Mouse (Mus musculus) left cerebral cortex, postnatal 36 days (tissue): ENCODE data around the gene Rab11fip3. TPM values are rescaled to one million over a fixed set of nuclear protein-coding genes. Genes with fewer than 3 reads are reported as not detected.
A peak's percentile ranks its signal among the peaks of the same experiment; 100 is the strongest.
"Not testable (repeated sequence)": the region's sequence is repeated elsewhere in the genome, so short reads cannot be mapped to it uniquely, and the experiment has no call there.

ENCODE experiments used
- DNase-seq, 2 experiments: peaks; one replicate each; pipeline ENCODE4 v3.0.0; 2021 to 2022; ENCODE audit warnings: low spot score in 2 of 2, mixed read lengths in 1 of 2
- intact Hi-C: fragments of 180-260 bp; cut with DNase I; formaldehyde crosslinking; loops from one replicate; pipeline ENCODE4 v1.15.1; 2025
- total RNA-seq, 2 experiments: library from RNA; stranded (reverse); gene quantifications; 2 replicates each; pipeline ENCODE4 v1.2.3; 2021

The Rab11fip3 gene
- total RNA-seq, 2 experiments from 2014 or later: 98.8 to 117 TPM

- intact Hi-C loops: no loop called here
- no peak for DNase-seq
Measured at GRCm38 (mm10) chr17:26045285-26045684, 24.1 kb downstream of the Rab11fip3 start.

- peak; percentile 61 to 63 for DNase-seq
- intact Hi-C loops: no loop called here
Measured at GRCm38 (mm10) chr17:26043249-26043636, 26.1 kb downstream of the Rab11fip3 start.

DNA sequence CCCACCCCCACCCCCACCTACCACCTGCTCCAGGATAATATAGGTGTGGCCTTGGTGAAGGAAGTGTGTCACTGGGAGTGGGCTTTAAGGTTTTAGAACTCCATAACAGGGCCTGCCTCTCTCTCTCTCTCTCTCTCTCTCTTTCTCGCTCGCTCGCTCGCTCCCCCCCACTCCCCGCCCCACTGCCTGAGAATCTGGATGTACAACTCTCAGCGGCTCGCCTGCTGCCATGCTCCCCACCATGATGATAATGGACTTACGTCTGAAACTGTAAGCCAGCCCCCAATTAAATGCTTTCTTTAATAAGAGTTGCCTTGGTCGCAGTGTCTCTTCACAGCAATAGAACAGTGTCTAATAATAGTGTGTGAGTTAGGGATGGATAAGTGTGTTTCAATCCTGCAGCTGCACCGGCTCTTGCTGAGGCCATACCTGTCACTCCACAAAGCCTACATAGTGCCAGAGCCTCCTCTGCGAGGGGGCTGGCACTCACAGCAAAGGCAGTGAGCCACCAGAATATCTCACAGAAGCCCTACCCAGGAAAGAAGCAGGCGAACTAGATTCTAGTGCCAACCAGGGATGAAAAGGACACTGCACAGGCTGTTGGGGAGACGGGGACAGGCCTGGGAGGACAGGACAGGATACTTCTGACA is 26.6 kb downstream of the Rab11fip3 start:
- intact Hi-C loops: no loop called here
- DNase-seq: peak; percentile 38 to 43

- intact Hi-C loops: loop anchor here (1.0 kb wide), 1 partner anchor 49 kb away; the partner anchor contains the start of gene Decr2
- DNase-seq: peak in 1 of 2 experiments; percentile 30
Measured at GRCm38 (mm10) chr17:26041111-26041802, 28.1 kb downstream of the Rab11fip3 start.

- intact Hi-C loops: loop anchor here (1.0 kb wide), 1 partner anchor 50 kb away; the partner anchor contains the start of gene Decr2
- not testable (repeated sequence) for DNase-seq
Measured at GRCm38 (mm10) chr17:26040711-26041110, 28.6 kb downstream of the Rab11fip3 start.

- intact Hi-C loops: no loop called here
- peak in 1 of 2 experiments; percentile 21 for DNase-seq
Measured at GRCm38 (mm10) chr17:26032037-26032436, 37.3 kb downstream of the Rab11fip3 start.

- peak in 1 of 2 experiments; percentile 34 for DNase-seq
- intact Hi-C loops: no loop called here
Measured at GRCm38 (mm10) chr17:26031583-26031982, 37.8 kb downstream of the Rab11fip3 start.

GRCm38 (mm10) chr17:26028261-26028660 is 41.1 kb downstream of the Rab11fip3 start:
- DNase-seq: no peak
- intact Hi-C loops: no loop called here

DNA sequence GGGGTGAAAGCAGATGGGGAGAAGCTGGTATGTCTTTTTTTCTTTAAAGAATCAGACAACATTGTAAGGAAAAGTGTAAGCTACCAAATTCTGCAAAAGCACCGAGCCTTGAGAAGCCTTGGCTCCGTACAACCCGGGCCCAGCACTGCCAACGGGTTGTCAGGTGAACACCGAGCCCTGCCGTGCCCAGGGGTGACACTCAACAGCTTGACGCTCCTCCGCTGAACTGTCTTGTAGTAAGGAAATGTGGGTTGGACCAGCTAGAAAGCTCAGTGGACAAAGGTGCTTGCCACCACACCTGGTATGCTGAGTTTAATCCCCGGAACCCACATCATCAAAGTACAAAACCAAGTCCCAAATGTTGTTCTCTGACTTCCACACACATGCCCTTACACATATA is 44.7 kb downstream of the Rab11fip3 start:
- no peak for DNase-seq
- intact Hi-C loops: no loop called here

DNA sequence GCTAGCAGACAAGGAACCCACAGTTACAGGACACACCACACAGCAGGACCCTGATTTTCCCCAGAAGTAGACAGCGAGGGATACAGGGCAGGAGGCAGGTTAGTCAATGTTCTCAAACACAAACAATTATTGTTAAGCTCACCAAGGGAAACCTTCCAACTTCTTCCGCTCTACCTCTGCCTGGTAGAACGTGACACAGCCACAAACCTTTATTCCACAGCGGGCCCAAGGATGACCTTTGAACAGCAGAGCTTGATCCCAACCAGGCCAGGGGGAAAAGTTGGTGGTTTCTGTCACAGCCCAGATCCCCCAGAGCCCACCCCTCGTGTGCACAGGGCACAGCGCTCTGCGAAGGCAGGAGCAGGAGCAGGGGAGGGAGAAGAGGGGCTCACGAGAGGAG is 45.4 kb downstream of the Rab11fip3 start:
- no peak for DNase-seq
- intact Hi-C loops: no loop called here

DNA sequence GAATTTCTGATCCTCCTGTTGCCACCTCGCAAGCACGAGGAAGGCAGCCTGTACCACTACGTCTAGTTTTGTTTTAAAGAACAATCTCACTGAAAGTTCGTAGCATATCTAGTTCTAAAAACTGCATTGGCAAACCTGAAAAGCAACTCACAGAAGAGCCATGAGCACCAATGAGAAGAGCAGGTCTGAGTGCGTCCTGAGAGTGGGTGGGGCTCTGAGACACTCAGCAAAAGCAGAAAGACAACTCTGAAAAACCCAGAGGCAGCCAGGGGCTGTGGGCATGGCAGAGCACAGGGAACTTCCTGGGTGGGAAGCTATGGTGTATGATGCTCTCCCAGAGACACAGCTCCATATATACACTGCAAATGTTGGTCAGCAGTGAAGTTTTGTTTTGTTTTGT is 46.2 kb downstream of the Rab11fip3 start:
- no peak for DNase-seq
- intact Hi-C loops: no loop called here

DNA sequence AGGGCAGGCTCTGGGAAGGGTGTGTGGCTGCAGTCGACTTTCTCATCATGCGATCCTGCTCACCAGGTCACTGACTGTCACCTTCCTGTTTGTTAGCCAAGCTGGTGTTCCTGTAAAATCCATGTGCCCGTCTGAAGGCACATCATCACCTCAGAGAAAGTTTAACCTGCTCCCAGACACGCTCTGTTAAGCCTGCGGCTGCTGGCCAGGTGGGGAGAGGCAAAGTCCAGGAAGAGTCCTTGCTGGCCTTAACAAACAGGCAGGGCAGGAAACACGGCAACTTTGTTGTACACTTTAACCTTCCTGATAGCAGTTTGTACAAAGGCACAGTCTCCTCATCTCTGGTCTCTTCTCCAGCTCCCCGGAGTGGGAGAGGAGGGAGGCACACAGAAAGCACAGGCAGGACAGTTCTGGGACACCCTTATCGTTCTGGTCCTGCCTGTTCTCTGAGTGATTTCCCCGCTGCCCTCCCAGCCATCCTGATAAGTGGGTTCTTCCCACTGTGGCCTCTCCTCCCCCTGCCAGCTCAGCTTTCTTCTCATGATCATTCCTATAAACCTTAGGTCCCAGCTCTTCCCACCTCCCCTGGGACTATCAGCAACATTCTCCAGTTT is 47.5 kb downstream of the Rab11fip3 start:
- DNase-seq: no peak
- intact Hi-C loops: no loop called here

DNA sequence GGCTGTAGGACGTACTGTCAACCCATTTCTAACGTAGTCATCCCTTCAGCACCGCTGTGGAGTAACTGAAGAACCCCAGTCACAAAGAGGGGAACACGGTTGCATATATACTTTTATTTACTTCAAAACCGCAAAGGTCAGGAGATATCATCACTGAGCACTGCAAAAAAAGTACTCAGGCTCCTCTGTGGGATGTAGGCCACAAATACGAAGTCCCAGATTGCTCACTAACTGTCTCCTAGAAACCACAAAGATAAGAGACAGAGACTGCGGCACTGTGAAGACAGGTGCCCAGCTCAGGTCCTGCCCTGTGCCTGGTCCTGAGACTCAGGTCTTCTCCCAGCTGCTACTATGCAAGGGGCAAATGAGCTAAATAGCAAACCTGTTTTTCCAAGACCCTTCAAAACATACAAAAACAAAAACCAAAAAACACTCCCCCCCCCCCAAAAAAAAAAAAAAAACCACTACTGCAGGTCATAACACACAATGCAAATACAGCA is 48.5 kb downstream of the Rab11fip3 start:
- DNase-seq: no peak
- intact Hi-C loops: no loop called here

DNA sequence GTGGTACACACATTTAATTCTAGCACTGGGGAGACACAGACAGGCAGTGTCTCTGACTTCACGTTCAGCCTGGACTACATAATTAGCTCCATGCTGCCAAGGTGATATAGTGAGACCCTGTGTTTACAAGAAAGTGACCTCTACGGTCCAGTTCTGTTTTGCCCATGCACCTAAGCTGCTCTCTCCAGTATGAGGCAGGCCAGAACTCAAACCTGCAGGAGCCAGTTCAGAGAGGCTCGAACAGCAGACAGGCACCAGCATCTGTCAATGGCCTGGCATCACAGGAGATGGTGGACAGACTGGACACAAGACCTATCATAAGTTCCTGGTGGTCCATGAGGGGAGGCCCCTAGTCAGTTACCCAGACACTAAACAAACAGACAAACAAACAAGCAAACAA is 51.0 kb downstream of the Rab11fip3 start:
- DNase-seq: no peak
- intact Hi-C loops: no loop called here

DNA sequence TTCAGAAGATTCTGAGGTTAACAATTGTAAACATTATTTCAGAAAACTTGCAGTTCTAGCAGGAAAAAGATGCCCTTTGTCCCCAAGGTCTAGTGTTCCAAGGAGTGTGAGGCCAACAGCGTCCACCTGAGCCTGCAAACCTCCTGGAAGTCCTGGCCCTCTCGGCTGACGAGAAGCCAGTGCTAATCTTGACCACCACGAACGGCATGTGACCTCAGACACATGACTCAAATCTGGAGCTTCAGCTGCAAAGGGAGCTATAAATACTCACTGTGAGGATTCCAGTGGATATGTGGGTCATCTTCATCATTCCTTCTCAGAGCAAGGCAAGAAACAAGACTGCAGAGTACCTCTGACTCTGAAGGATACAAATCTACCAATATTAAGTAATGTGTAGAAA is 51.4 kb downstream of the Rab11fip3 start:
- intact Hi-C loops: no loop called here
- DNase-seq: no peak

DNA sequence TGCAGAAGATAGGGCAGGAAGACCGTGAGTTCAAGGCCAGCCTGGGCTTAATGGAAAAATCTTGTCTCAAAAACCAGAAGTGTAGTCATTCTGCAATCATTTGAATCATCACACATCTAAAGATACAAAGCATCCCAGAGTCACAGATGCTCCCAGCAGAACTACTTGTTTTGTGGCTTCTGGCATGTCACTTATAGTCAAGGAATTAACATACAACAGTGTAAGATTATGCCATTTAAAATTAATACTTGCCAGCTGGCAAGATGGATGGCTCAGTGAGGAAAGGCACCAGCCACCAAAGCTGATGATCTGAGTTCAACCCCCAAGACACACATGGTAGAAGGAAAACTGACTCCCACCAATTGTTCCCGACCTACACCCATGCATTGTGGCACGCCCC is 52.3 kb downstream of the Rab11fip3 start:
- no peak for DNase-seq
- intact Hi-C loops: no loop called here

DNA sequence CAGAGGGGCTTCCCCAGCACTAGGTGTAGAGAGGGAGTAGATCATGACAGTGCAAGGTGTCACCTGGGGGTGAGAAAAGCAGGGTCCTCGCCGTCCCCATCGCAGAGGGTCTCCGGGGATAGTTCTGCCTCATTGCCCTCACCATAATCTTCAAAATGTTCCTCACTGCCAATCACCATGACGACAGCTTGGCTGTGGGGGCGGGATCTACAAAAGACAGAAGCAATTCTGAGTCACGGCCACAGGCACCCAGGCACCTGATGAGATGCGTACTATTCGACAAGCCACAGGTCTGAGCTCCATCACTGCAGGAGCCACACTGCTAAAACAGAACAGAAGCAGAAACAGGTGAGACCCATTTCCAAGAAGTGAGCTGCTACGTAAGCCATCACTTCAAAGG is 55.6 kb downstream of the Rab11fip3 start:
- intact Hi-C loops: loop anchor here (2.0 kb wide), 1 partner anchor 77 kb away; the partner anchor contains the start of gene Decr2

GRCm38 (mm10) chr17:26011841-26012460 is 57.4 kb downstream of the Rab11fip3 start:
- intact Hi-C loops: loop anchor here (2.0 kb wide), 1 partner anchor 79 kb away; the partner anchor contains the start of gene Decr2
- DNase-seq: peak; percentile 50 to 63

More for the DNA sequence above, 55.6 kb downstream of the Rab11fip3 start:
- DNase-seq: peak in 1 of 2 experiments; percentile 50

- DNase-seq: peak; percentile 71 to 76
- intact Hi-C loops: loop anchor here (2.0 kb wide), 1 partner anchor 115 kb away; no protein-coding TSS in a partner anchor
Measured at GRCm38 (mm10) chr17:26009540-26009939, 59.8 kb downstream of the Rab11fip3 start.

GRCm38 (mm10) chr17:26008787-26009186 is 60.6 kb downstream of the Rab11fip3 start:
- DNase-seq: no peak
- intact Hi-C loops: loop anchor here (2.0 kb wide), 1 partner anchor 114 kb away; no protein-coding TSS in a partner anchor
